Comparison of ENCODE assay signal across 8 mouse cellular contexts in the genomic region with DNA sequence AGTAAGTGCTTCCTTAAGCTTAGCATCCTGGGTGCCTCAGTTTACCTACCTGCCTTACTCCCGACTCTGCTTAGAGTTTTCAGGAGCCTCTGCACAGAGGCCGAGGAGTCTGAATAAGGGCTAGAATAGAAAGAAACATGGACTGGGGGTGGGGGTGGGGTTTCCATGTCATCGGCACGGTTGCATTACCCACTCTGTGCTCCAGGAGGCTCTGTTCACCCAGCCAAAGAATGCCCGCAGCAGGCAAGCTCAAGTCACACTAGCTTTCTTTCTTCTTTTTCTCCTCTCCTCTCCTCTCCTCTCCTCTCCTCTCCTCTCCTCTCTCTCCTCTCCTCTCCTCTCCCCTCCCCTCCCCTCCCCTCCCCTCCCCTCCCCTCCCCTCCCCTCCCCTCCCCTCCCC. TPM values are rescaled to one million over a fixed set of nuclear protein-coding genes. Genes with fewer than 3 reads are reported as not detected.
DNase-seq lines count a peak whose midpoint lies in the region; ATAC-seq and TF ChIP-seq lines count a peak whose summit lies in the region.

No protein-coding gene starts in this region.

- H3K27me3 ChIP-seq in testis, adult 2 months (ENCODE audit: control insufficient read depth, insufficient read depth, low read length), result no peaks in the 10 kb centered on the region
- H3K27me3 ChIP-seq in hindbrain, postnatal 0 days (ENCODE audit: insufficient read depth, low read length), result no peaks in the 10 kb centered on the region

- TF ChIP-seq CTCF in testis, adult 2 months (IDR thresholded peaks at IDR 0.05; ENCODE audit: control insufficient read depth, insufficient read depth, insufficient replicate concordance, low read depth, low read length), result peak; percentile 55; the same call in 1 of the 2 replicates
- TF ChIP-seq CTCF in hindbrain, postnatal 0 days (IDR thresholded peaks at IDR 0.05; ENCODE audit: low read depth), result peak; percentile 67

- H3K36me3 ChIP-seq in testis, adult 2 months (ENCODE audit: control insufficient read depth, insufficient read depth, low read length), result no peaks in the 10 kb centered on the region
- H3K36me3 ChIP-seq in hindbrain, postnatal 0 days (ENCODE audit: insufficient read depth, low read length), result no peaks in the 10 kb centered on the region

- WGBS in hindbrain, postnatal 0 days, result 38% methylated on average over 5 of the region's 5 CpGs

- H3K4me1 ChIP-seq in testis, adult 2 months (ENCODE audit: control insufficient read depth, insufficient read depth, low read length), result no peaks in the 10 kb centered on the region
- H3K4me1 ChIP-seq in hindbrain, postnatal 0 days (ENCODE audit: insufficient read depth, low read length), result no peaks in the 10 kb centered on the region

- no peak overlapping the region for H3K4me3 ChIP-seq in testis, adult 2 months (ENCODE audit: control insufficient read depth, low read depth, low read length)
- no peak overlapping the region for H3K4me3 ChIP-seq in hindbrain, postnatal 0 days (ENCODE audit: low read length)

- no peak overlapping the region for H3K27ac ChIP-seq in testis, adult 2 months (ENCODE audit: control insufficient read depth, insufficient read depth, low read depth, low read length)
- no peak overlapping the region for H3K27ac ChIP-seq in hindbrain, postnatal 0 days

- TF ChIP-seq POLR2A in testis, adult 2 months (IDR thresholded peaks at IDR 0.05; ENCODE audit: control insufficient read depth, low read depth, low read length), result no peak

- no peak overlapping the region for H3K4me2 ChIP-seq in hindbrain, postnatal 0 days (ENCODE audit: low read depth, low read length)

- H3K9me3 ChIP-seq in hindbrain, postnatal 0 days (ENCODE audit: low read length), result no peaks in the 10 kb centered on the region

- intact Hi-C loops in heart, postnatal 36 days (cut with DNase I), result no loop called here

- 0 out of 2 replicates have a peak, but pooled peaks have one; percentile 48 for ATAC-seq in hindbrain, postnatal 0 days

- H3K9ac ChIP-seq in hindbrain, postnatal 0 days (replicated peaks; ENCODE audit: low read length), result no peak overlapping the region

- peak; percentile 52 for DNase-seq in heart, postnatal 4 days
- DNase-seq in heart, postnatal 36 days, result no peak
- DNase-seq in testis, postnatal 14 days (ENCODE audit: low spot score), result no peak
- DNase-seq in hindbrain, postnatal 0 days (ENCODE audit: low spot score), result peak; percentile 61
- peak; percentile 45 for DNase-seq in naive thymus-derived CD4-positive, alpha-beta T cell, adult 2 months (ENCODE audit: low read depth)
- no peak for DNase-seq in left cerebral cortex, adult 8-10 months (ENCODE audit: low spot score in 2 of 2)
- DNase-seq in layer of hippocampus, adult 8-10 months (ENCODE audit: low spot score in 2 of 2), result no peak

RNA-seq across cellular contexts. Expression of a gene that starts 32.2 kb away (rescaled TPM):
- total RNA-seq in heart, postnatal 4 days (2021), result under 1 TPM in 1 of 2 experiments, not detected in 1; 0.26 TPM
- total RNA-seq in heart, postnatal 36 days (2021), result not detected
- 0.60 and 0.65 TPM in 2 replicates for polyA plus RNA-seq in testis, adult 2 months (2012; rRNA removed)
- total RNA-seq in hindbrain, postnatal 0 days (2014; rRNA removed), result not detected in 2 replicates
- polyA plus RNA-seq in hindbrain, postnatal 0 days (2015; fragmentation: Nextera tagmentation; extraction: Ambion mirVana), result not detected in 2 replicates
- under 1 TPM in 1 of 4 experiments, not detected in 3; 0.28 TPM for total RNA-seq in left cerebral cortex, adult 8-10 months (2022)
- under 1 TPM in 2 of 4 experiments, not detected in 2; 0.25 to 0.47 TPM for total RNA-seq in layer of hippocampus, adult 8-10 months (2022)

RNA-seq across cellular contexts. Expression of a gene that starts 47.5 kb away (rescaled TPM):
- total RNA-seq in heart, postnatal 4 days (2021), result 1 to 10 TPM; 7.2 to 8.0 TPM
- 1 to 10 TPM; 7.0 to 9.2 TPM for total RNA-seq in heart, postnatal 36 days (2021)
- 18.3 and 20.9 TPM in 2 replicates for polyA plus RNA-seq in testis, adult 2 months (2012; rRNA removed)
- total RNA-seq in hindbrain, postnatal 0 days (2014; rRNA removed), result 75.7 and 79.0 TPM in 2 replicates
- 86.6 and 92.0 TPM in 2 replicates for polyA plus RNA-seq in hindbrain, postnatal 0 days (2015; fragmentation: Nextera tagmentation; extraction: Ambion mirVana)
- total RNA-seq in left cerebral cortex, adult 8-10 months (2022), result 100 to 1,000 TPM; 149 to 164 (median 160) TPM
- total RNA-seq in layer of hippocampus, adult 8-10 months (2022), result 100 to 1,000 TPM; 137 to 162 (median 153) TPM

RNA-seq across cellular contexts. Expression of a gene that starts 47.5 kb away (rescaled TPM):
- total RNA-seq in heart, postnatal 4 days (2021), result 10 to 100 TPM; 45.0 to 59.6 TPM
- 10 to 100 TPM; 50.3 to 53.5 TPM for total RNA-seq in heart, postnatal 36 days (2021)
- 4.7 and 4.9 TPM in 2 replicates for polyA plus RNA-seq in testis, adult 2 months (2012; rRNA removed)
- total RNA-seq in hindbrain, postnatal 0 days (2014; rRNA removed), result 5.7 and 8.3 TPM in 2 replicates
- 10.3 and 13.2 TPM in 2 replicates for polyA plus RNA-seq in hindbrain, postnatal 0 days (2015; fragmentation: Nextera tagmentation; extraction: Ambion mirVana)
- 10 to 100 TPM; 48.6 to 60.9 (median 56.7) TPM for total RNA-seq in left cerebral cortex, adult 8-10 months (2022)
- 10 to 100 TPM; 69.4 to 91.3 (median 78.1) TPM for total RNA-seq in layer of hippocampus, adult 8-10 months (2022)

Comparison
In these comparisons a context has a peak if more than half of its experiments do, and no peak if none do; other contexts are left out.
1. DNase-seq: peak in heart, postnatal 4 days (single experiment), hindbrain, postnatal 0 days (single experiment) and naive thymus-derived CD4-positive, alpha-beta T cell, adult 2 months (single experiment); none in heart, postnatal 36 days (0 of 2), testis, postnatal 14 days (single experiment), left cerebral cortex, adult 8-10 months (0 of 2) and layer of hippocampus, adult 8-10 months (0 of 2).